Mouse (Mus musculus) layer of hippocampus, postnatal 14 days (tissue): ENCODE results near the gene 1810009A15Rik. TPM values are rescaled to one million over a fixed set of nuclear protein-coding genes. Genes with fewer than 3 reads are reported as not detected.
"Not testable (repeated sequence)": the region's sequence is repeated elsewhere in the genome, so short reads cannot be mapped to it uniquely, and the experiment has no call there.

Source experiments
- DNase-seq, 2 experiments: peaks; one replicate each; pipeline ENCODE4 v3.0.0; 2021 to 2022; ENCODE audit warnings: low spot score in 2 of 2, mixed read lengths in 1 of 2
- total RNA-seq, 2 experiments: library from RNA; stranded (reverse); gene quantifications; 2 replicates each; pipeline ENCODE4 v1.2.3; 2021

Gene 1810009A15Rik
- total RNA-seq, 2 experiments from 2014 or later: 24.4 to 26.1 TPM

DNA sequence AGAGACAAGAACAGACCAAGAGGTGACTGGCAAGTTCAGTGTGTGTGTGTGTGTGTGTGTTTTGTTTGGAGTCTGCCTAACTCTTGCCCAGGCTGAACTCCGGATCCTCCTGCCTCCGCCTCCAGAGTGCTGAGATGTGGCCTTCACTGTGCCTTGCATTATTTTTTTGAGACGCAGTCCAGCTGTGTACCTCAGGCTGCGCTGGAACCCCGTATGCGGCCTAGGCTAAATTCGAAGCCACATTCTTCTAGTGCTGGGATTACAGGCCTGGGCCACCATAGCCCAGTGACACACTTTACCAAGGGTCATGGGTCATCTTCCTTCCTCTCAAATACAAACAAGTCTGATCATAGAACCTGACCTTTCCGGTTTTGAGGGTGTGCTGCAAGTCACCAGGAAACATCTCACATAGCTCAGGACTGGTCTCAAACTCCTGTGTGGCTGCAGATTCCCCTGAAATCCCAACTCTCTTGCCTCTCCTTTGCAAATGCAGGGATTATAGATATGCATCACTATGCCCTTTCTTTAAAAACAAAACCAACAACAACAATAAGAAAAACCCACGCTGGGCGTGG lies 16.3 kb upstream of the 1810009A15Rik start:
- DNase-seq: no peak

DNA sequence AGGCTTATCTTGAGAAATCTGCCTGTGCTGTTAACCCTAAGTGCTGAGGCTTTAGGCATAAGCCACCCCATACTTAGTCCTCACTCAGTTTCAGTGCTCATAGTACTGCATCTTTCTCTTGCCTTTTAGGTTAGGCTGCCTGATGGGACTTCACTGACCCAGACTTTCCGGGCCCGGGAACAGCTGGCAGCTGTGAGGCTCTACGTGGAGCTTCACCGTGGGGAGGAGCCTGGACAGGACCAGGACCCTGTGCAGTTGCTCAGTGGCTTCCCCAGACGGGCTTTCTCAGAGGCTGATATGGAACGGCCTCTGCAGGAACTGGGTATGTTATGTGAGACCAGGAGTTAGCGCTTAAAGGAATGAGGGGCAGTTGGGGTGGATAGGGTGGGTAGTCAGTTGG lies 13.6 kb upstream of the 1810009A15Rik start:
- DNase-seq: no peak

DNA sequence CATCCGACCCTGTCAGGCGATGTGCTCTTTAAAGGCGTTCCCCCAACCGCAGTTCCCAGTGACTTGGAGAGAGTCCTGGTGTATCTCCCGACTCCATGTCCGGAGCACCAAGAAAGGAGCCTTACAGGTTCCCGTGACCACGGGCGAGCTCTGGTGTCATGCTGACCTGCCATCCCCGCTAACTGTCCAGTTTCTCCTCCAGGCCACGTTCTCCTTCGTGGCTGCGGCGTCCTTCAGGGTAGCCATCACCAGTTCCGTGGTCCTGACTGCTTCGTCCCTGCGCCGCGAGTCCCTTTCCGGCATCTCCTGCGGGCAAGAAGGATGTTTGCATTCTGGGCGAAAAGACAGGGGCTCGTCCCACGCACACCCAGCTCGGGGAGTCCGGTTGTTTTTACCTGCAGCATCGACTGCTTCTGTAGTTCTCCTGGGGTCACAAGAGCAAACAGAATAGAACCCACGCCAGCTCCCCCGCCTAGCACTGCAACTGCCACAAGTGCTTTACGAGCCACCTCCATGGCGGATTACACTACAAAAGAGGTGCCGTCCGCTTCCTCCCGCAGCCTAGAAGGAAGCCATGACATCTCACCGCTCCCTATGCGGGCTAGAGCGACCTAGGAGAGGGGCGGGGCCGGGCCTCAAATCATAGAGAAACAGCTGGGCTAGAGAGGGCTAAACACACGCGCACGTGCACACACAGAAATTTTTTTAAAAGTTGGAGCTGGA lies 8.2 kb upstream of the 1810009A15Rik start, which contains the start of gene Uqcc3:
TSS of gene Uqcc3 (minus strand) at position 613 of the 723 bp plus-strand sequence.
- DNase-seq: peak; percentile 82 to 91

DNA sequence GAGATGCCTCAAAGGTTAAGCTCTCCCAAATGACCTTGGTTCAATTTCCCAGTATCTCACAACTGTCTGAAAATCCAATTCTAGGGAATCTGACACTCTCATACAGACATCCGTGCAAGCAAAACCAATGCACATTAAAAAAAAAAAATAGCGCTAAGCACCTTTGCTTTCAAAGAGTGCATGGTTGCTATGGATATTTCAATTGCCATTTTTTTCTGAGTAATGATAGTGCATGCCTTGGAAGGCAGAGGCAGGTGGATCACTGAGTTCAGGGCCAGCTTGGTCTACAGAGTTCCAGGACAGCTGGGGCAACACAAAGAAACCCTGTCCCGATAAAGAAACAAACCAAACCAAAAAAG lies 7.6 kb upstream of the 1810009A15Rik start:
- DNase-seq: no peak

DNA sequence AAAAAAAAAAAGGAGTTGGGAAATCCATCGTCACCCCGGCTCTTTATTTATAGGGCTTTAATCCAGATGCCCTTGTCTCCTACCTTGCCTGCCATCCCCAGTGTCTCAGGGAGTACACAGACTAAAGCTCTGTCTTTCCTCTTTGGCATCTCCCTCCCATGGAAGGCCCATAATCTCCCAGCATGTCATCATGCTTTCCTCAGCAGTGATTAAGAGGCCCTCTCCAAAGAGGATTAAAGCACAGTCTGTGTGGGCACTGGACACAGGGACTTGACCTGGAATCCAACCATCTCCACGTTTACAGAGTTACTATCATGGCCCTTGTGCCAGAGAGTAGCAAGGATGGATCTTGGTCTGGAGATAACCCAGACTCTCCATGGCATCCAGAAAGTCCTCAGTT lies 5.0 kb upstream of the 1810009A15Rik start, which contains the start of the genes Lbhd1 and Gm49403:
TSS of gene Lbhd1 (plus strand) at position 117 of the 400 bp plus-strand sequence.
TSS of gene Gm49403 (plus strand) at position 315 of the 400 bp plus-strand sequence.
- no peak for DNase-seq

DNA sequence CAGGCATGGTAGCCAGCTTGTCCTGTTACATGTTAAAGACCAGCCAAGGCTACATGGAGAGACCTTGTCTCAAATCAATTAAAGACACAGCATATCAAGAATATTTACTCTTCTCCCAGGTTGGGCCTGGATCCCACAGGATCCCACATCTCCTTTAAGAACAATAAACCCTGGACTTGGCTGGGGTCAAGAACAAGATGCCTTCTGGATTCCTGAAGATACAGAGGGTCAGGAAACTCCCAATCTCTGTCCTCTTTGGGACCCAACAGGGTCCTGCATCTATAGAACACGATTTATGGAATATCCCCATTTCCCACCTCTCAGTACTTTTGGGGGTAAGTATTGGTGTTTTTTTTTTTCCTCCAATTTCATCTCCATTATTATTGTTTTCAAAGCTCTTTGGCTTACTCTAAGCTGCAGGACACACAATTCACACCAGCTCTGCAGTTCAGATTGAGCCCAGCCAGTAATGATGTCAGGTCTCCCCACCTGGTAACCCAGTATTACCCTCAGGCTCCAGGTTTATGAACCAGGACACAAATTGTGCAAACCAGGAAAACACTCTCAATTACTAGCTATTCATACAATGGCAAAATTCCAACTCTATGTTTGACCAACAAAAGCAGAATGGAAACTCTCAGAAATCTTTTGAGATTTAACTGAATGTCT lies 1.6 kb upstream of the 1810009A15Rik start:
- DNase-seq: no peak

DNA sequence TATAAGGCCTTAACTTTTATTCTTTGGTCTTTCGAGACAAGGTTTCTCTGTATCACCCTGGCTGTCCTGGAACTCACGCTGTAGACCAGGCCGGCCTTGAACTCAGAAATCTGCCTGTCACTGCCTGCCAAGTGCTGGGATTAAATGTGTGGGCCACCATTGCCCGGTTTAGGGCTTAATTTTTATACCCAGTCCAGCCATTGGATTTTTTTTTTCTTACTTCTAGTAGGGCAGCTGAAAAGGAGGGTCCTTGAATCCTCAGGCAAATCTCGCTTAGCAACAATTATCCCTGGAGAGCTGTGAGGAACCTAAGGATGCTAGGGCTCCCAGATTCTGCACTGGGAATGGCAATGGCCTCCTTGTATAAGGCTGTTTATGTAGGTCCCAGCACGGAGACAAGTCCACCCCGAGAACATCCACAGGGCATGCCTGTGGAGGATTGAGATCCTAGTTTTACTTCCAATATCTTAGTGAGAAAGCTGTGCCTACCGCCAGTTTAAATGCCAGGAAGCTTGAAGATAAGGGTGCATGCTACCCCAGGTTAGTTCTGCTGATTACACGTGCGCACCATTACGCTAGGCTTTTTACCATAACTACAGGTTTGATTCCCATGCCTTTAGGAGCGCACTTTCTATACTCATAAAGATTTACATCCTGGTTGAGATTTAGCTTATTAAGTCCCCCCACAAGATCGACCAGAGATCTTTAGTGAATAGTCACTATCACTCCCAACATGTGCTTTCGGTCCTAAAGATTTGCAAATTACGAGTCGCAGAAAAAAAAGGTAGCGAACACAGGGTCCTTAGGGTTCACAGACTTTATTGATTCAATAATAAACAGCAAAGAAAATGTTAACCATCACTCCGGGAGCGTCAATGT lies 829 bp upstream of the 1810009A15Rik start:
- no peak for DNase-seq

DNA sequence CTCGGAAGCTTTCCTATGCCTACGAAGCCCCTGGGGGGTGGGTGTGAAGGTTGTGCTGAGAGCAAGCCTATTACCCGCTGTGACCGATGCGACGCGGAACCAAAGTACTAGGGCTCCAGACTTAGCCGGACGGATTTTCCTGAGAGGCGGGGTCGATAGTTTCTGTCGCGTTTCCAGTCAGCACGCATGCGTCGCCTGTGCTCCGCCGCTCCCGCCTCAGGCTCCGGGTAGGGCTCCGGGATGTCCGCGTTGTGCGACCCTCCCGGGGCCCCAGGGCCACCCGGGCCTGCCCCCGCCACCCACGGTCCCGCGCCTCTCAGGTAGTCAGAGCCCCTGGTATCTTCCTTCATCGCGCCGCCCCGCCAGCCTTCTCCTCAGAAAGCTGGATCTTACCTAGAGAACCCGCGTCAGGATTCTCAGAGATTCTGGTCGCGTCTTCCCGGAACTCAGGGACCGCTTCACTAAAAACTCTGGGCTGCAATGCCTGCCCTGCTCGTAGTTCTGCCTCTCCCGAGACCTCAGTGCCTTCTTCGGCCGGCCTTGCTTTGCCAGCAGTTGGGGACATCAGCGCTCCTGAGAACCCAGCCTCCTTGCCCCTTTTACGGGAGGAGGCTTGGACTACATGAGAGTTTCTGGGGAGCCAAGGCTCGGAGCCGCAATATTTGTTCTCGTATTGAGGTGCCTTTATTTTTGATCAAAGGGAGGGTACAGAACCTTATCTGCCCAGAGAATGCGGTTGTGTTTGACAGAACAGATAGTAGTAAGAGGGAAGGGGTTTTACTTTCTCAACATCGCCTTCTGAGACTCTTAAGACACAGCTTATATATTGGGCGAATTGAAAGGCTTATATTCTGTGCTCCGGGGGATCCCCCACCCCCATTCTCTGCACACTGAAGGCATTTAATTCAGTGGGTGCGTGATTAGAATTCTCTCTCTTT lies 4.4 kb downstream of the 1810009A15Rik start, which contains the start of gene Ints5:
TSS of gene Ints5 (plus strand) at position 177 of the 938 bp plus-strand sequence.
- DNase-seq: peak; percentile 85 to 90

DNA sequence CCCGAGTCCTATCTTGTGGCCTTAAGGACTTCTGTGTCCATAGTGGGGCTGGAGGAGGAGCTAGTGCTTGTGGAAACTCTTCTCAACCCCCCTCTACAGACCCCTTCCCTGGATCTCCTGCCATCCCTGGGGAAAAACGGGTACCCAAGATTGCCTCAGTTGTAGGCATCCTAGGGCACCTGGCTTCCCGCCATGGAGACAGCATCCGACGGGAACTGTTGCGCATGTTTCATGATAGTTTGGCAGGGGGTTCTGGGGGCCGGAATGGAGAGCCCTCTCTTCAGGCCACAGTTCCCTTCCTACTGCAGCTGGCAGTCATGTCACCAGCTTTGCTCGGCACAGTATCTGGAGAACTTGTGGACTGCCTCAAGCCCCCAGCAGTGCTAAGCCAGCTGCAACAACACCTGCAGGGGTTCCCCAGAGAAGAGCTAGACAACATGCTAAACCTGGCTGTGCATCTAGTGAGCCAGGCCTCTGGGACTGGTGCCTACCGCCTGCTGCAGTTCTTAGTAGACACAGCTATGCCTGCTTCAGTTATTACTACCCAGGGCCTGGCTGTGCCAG lies 6.8 kb downstream of the 1810009A15Rik start:
- DNase-seq: no peak

DNA sequence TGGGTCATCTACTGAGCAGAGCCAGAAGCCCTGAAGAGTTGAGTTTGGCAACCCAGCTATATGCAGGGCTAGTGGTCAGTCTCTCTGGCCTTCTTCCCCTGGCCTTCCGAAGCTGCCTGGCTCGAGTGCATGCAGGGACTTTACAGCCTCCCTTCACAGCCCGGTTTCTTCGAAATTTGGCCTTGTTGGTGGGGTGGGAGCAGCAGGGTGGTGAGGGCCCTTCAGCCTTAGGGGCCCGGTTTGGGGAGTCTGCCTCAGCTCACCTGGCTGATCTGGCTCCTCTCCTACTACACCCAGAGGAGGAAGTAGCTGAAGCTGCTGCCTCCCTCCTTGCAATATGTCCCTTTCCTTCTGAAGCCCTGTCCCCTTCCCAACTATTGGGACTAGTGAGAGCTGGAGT lies 7.6 kb downstream of the 1810009A15Rik start:
- not testable (repeated sequence) for DNase-seq

DNA sequence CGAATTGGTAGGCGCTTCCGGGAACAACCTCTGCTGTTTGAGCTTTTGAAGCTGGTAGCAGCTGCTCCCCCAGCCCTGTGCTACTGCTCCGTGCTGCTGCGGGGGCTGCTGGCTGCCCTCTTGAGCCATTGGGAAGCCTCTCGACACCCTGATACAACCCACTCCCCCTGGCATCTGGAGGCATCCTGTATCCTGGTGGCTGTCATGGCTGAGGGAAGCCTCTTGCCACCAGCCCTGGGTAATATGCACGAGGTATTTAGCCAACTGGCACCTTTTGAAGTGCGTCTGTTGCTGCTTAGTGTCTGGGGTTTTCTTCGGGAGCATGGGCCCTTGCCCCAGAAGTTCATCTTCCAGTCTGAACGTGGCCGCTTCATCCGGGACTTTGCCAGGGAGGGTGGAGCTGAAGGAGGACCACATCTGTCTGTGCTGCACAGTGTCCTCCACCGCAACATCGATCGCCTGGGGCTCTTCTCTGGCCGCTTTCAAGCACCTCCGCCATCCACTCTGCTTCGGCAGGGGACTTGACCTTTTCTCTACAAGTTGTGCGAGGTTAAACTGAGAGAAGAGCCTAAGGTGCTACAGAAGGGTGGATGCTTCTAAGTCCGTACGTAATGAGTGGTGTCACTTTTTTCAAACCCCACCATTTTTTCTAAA lies 8.7 kb downstream of the 1810009A15Rik start:
- peak in 1 of 2 experiments; percentile 48 for DNase-seq

DNA sequence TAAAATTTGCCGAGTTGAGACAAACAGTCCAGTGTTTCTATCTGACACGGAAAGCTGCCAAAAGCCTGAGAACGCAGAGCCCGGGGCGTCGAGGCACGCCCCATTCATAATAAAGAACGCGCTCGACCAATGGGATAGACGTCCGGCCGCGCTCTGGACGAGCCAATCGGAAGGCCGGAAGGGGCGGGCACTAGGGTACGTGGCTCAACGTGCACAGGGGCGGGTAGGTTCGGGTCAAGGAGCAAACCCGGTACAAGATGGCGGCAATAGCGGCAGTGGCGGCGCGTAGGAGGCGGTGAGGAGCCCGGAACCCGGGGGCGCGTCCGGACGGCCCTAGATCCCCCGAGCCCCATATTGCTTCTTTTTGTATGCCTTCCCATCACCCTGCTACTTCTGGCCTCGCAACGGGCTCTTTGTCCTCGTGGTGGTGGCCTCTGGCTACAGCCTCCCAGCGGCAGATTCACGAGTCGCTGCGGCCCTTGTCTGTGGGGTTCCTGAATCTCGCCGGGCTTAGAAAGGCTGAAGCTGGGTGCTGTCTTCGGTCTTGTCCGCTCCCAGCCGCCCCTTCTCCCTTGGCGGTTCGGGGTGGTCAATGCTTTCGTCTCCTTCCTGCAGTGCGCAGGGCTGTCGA lies 9.3 kb downstream of the 1810009A15Rik start, which contains the start of gene Ganab:
TSS of gene Ganab (plus strand) at position 207 of the 631 bp plus-strand sequence.
- peak; percentile 93 to 97 for DNase-seq

DNA sequence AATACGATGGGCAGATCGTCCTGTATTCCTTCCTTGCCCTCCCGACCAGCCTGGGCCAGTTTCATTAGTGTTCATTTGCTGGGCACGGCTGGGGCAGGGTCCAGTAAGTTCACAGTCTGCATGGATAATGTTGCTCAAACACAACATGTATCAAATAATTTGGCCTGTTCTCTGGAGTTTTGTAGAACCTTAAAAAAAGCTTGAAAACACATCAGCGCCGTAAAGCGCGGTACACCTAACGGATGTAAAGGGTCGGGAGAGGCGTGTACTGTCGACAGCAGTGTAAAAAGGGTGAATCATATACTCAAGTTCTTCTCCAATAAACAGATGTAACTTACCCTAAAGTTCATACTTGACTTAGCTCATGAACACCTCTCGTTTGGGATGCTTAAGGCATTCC lies 9.9 kb downstream of the 1810009A15Rik start:
- no peak for DNase-seq

DNA sequence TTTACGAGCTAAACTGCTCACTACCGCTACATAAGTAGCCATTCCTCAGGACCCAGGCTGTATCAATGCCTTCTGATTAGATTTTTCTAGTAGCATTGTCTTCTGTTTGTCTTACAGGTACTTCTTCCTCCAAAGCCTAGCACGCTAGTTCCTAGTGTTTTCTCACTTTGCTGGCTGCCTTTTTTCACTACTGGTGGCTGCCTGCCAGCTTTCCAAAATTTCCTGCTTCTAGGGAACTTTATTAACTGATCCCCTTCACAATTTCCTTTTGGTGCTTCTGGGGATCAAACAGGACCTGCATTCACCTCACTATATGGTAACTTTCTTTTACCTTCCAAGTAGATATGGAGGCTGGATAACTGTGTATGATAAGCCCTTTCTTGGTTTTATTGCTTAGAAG lies 10.4 kb downstream of the 1810009A15Rik start:
- DNase-seq: no peak

DNA sequence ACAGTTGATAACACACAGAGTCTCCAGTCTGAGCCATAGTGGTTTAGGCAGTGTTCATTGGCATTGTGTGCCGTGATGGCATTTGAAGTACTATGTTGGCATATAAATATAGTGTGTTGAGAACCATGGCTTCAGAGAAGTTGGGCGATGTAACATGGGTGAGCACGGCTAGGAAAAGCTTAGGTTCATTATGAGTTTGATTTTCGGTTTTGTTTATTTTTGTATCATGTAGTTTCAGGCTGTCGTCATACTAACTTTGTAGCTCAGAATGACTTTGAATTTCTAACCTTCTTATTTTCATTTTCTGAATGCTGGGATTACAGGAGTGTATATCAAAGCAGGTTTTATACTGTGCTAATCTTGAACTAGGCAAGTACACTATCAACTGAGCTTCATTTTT lies 14.8 kb downstream of the 1810009A15Rik start:
- DNase-seq: no peak

DNA sequence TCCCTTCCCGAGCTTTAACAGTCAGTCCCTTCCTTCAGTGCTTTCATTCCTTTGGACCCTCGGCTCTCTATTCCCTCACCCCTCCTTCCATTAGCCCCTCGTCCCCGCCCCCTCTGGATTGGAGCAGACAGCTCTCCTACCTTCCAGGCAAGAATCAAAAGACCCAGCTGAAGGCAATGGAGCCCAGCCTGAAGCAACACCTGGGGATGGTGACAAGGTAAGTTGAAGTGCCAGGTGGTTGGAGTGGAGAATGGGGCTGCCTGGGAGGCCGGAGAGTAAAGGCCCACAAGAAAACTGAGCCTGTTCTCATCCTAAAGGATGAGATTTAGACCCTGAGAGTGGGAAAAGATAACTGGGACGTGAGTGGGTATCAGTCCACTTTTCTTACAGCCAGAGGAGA lies 19.9 kb downstream of the 1810009A15Rik start:
- DNase-seq: no peak

DNA sequence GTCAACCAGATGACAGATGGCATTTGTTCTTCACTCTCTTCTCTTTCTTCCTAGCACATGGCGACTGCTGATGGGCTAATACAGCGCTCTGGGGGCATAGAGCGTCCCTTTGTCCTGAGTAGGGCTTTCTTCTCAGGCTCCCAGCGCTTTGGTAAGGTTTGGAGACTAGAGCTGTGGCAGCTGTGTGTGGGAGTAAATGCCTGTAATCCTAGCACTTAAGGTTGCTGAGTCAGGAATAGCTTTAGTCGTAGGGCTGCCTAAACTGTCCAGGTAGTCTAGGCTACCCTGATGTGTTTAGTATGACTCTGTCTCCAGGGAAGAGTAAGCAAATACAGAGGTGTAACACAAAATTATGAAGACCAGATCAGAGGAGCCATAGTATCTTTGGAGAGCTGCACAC lies 23.2 kb downstream of the 1810009A15Rik start:
- DNase-seq: no peak

DNA sequence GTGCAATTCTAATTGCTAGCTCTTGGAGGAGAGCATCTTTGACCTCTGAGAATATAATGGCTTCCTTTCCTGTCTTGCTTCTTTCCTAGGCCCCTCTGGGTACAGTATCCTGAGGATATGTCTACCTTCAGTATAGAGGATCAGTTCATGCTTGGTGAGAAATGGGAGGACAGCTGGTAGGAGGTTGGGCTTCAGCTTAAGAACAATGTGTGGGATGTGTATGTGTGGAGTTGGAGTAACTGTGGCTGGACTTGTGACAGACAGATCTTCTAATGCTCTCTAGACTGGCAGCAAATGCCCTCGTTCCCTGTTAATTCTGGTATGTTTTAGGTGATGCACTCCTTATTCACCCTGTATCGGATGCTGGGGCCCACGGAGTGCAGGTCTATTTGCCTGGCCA lies 25.6 kb downstream of the 1810009A15Rik start:
- no peak for DNase-seq

DNA sequence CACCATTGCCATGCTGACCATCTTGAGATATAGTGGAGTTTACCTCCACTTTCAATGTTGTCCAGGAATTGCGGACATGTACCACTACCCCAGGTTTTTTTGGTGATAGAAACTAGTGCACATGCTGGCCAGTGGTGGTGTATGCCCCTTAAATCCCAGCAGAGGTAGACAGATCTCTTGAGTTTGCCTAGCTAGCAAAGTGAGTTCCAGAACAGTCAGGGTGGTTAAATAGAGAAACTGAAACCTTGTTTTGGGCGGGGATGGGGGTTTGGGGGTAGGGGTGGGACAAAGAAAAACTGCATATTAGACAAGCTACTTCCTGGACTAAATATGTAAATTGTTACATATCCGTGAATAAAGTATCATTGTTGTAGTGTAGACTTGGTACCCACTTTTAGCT lies 30.3 kb downstream of the 1810009A15Rik start:
- no peak for DNase-seq
